In genomic region chr9:108139169-108139962, GRCm38 (mm10) we compare ENCODE assay signal across 18 mouse cellular contexts. TPM values are rescaled to one million over a fixed set of nuclear protein-coding genes. Genes with fewer than 3 reads are reported as not detected.
DNase-seq lines count a peak whose midpoint lies in the region; ATAC-seq and TF ChIP-seq lines count a peak whose summit lies in the region.
"Had no signal": no experiment of that assay in that cellular context is flagged by ENCODE, and none has a peak within 500 bp of the region (broad histone marks: within the 10 kb centered on the region; RNA-seq: fewer than 3 reads in every experiment).

No protein-coding gene starts in this region.

- no peak for TF ChIP-seq CTCF in layer of hippocampus, adult 2 months (conservative IDR thresholded peaks at IDR 0.05)
- TF ChIP-seq CTCF in cortical plate, adult 2 months (IDR thresholded peaks at IDR 0.05; ENCODE audit: extremely low read depth, insufficient read depth, low read length), result no peak

- DNase-seq in layer of hippocampus, adult 2 months (ENCODE audit: low spot score in 2 of 2), result no peak
- DNase-seq in layer of hippocampus, adult 11-12 months (ENCODE audit: low spot score), result no peak
- peak; percentile 26 for DNase-seq in retina, adult 2 months (ENCODE audit: low read depth, low spot score)
- DNase-seq in retina, embryonic 14.5 days (ENCODE audit: low spot score), result no peak
- peak; percentile 95 to 97 for DNase-seq in cerebellum, adult 18-20 months
- DNase-seq in embryonic facial prominence, embryonic 10.5 days (ENCODE audit: low spot score), result no peak
- DNase-seq: kidney, postnatal 14 days had no signal

- H3K9me3 ChIP-seq in forebrain, embryonic 12.5 days, result no peaks in the 10 kb centered on the region
- H3K9me3 ChIP-seq in embryonic facial prominence, embryonic 10.5 days, result no peaks in the 10 kb centered on the region
- H3K9me3 ChIP-seq: forebrain, embryonic 15.5 days; limb, embryonic 15.5 days; midbrain, embryonic 10.5 days had no signal

- H3K4me1 ChIP-seq in cortical plate, adult 2 months (ENCODE audit: control insufficient read depth, insufficient read depth, low read length), result peaks cover 6% of the 10 kb centered on the region; the same call in 1 of the 2 replicates
- H3K4me1 ChIP-seq in forebrain, embryonic 12.5 days, result no peaks in the 10 kb centered on the region
- H3K4me1 ChIP-seq in embryonic facial prominence, embryonic 10.5 days, result peaks cover 13% of the 10 kb centered on the region
- H3K4me1 ChIP-seq: forebrain, embryonic 15.5 days; midbrain, embryonic 10.5 days had no signal

- TF ChIP-seq POLR2A in cortical plate, adult 2 months (IDR thresholded peaks at IDR 0.05; ENCODE audit: extremely low read depth, insufficient read depth, low read length), result no peak

- H3K27ac ChIP-seq in layer of hippocampus, adult 2 months, result peak overlapping the region; percentile 85
- H3K27ac ChIP-seq in cortical plate, adult 2 months (ENCODE audit: insufficient read depth, low read length), result peak overlapping the region; percentile 51
- no peak overlapping the region for H3K27ac ChIP-seq in forebrain, embryonic 12.5 days
- H3K27ac ChIP-seq in embryonic facial prominence, embryonic 10.5 days (replicated peaks), result no peak overlapping the region
- H3K27ac ChIP-seq: forebrain, embryonic 15.5 days; limb, embryonic 15.5 days; midbrain, embryonic 10.5 days; stomach, postnatal 0 days had no signal

- ATAC-seq in forebrain, embryonic 12.5 days (ENCODE audit: low FRiP score), result no peak
- ATAC-seq: activated CD4-positive, CD25-positive, alpha-beta regulatory T cell, adult 4 months; CD4-positive, CD25-positive, alpha-beta regulatory T cell, adult 4 months; forebrain, embryonic 15.5 days; intestine, postnatal 0 days had no signal

- no peaks in the 10 kb centered on the region for H3K27me3 ChIP-seq in forebrain, embryonic 12.5 days
- no peaks in the 10 kb centered on the region for H3K27me3 ChIP-seq in embryonic facial prominence, embryonic 10.5 days (replicated peaks; ENCODE audit: low read depth, poor library complexity, severe bottlenecking)
- H3K27me3 ChIP-seq: forebrain, embryonic 15.5 days; limb, embryonic 15.5 days had no signal

- WGBS in forebrain, embryonic 12.5 days, result 83% methylated on average over 17 of the region's 17 CpGs
- 88% methylated on average over 17 of the region's 17 CpGs for WGBS in embryonic facial prominence, embryonic 10.5 days

- H3K4me3 ChIP-seq in layer of hippocampus, adult 2 months, result no peak overlapping the region
- no peak overlapping the region for H3K4me3 ChIP-seq in cortical plate, adult 2 months (ENCODE audit: insufficient read depth, low read length)
- H3K4me3 ChIP-seq in forebrain, embryonic 12.5 days (replicated peaks), result no peak overlapping the region
- H3K4me3 ChIP-seq in embryonic facial prominence, embryonic 10.5 days, result no peak overlapping the region
- H3K4me3 ChIP-seq: forebrain, embryonic 15.5 days; limb, embryonic 15.5 days; midbrain, embryonic 10.5 days had no signal

- H3K9ac ChIP-seq in forebrain, embryonic 12.5 days, result no peak overlapping the region
- H3K9ac ChIP-seq: forebrain, embryonic 15.5 days; limb, embryonic 15.5 days had no signal

- H3K4me2 ChIP-seq in forebrain, embryonic 12.5 days, result no peak overlapping the region
- H3K4me2 ChIP-seq: forebrain, embryonic 15.5 days; limb, embryonic 15.5 days had no signal

- peaks cover 5% of the 10 kb centered on the region for H3K36me3 ChIP-seq in forebrain, embryonic 12.5 days (replicated peaks)
- H3K36me3 ChIP-seq in embryonic facial prominence, embryonic 10.5 days (replicated peaks), result no peaks in the 10 kb centered on the region
- H3K36me3 ChIP-seq: limb, embryonic 15.5 days had no signal

RNA-seq across cellular contexts. Expression of gene Apeh, which starts 45.0 kb away (rescaled TPM):
- 10 to 100 TPM; 35.3 to 37.0 TPM for total RNA-seq in layer of hippocampus, adult 2 months (2021)
- polyA plus RNA-seq in cortical plate, adult 2 months (2012; rRNA removed), result 26.1 TPM in 2 replicates
- 51.1 and 56.0 TPM in 2 replicates for polyA plus RNA-seq in forebrain, embryonic 12.5 days (2016; fragmentation: Nextera tagmentation; extraction: Ambion mirVana)
- polyA plus RNA-seq in embryonic facial prominence, embryonic 10.5 days (2016; fragmentation: Nextera tagmentation; extraction: Ambion mirVana), result 68.3 and 72.8 TPM in 2 replicates

RNA-seq across cellular contexts. Expression of gene Bsn, which starts 50.8 kb away (rescaled TPM):
- 100 to 1,000 TPM; 236 to 246 TPM for total RNA-seq in layer of hippocampus, adult 2 months (2021)
- polyA plus RNA-seq in cortical plate, adult 2 months (2012; rRNA removed), result 105 and 106 TPM in 2 replicates
- 3.6 and 3.9 TPM in 2 replicates for polyA plus RNA-seq in forebrain, embryonic 12.5 days (2016; fragmentation: Nextera tagmentation; extraction: Ambion mirVana)
- 1.4 and 1.7 TPM in 2 replicates for polyA plus RNA-seq in embryonic facial prominence, embryonic 10.5 days (2016; fragmentation: Nextera tagmentation; extraction: Ambion mirVana)

RNA-seq across cellular contexts. Expression of gene Rnf123, which starts 56.2 kb away (rescaled TPM):
- total RNA-seq in layer of hippocampus, adult 2 months (2021), result 100 to 1,000 TPM in 1 of 2 experiments, 10 to 100 TPM in 1; 95.7 to 111 TPM
- polyA plus RNA-seq in cortical plate, adult 2 months (2012; rRNA removed), result 76.2 and 82.3 TPM in 2 replicates
- polyA plus RNA-seq in forebrain, embryonic 12.5 days (2016; fragmentation: Nextera tagmentation; extraction: Ambion mirVana), result 36.9 and 41.2 TPM in 2 replicates
- 32.7 and 34.1 TPM in 2 replicates for polyA plus RNA-seq in embryonic facial prominence, embryonic 10.5 days (2016; fragmentation: Nextera tagmentation; extraction: Ambion mirVana)

RNA-seq across cellular contexts. Expression of gene Mst1, which starts 59.1 kb away (rescaled TPM):
- total RNA-seq in layer of hippocampus, adult 2 months (2021), result not detected
- 0.10 TPM in 1 of 2 replicates, not detected in the other for polyA plus RNA-seq in cortical plate, adult 2 months (2012; rRNA removed)
- 0.27 and 0.41 TPM in 2 replicates for polyA plus RNA-seq in forebrain, embryonic 12.5 days (2016; fragmentation: Nextera tagmentation; extraction: Ambion mirVana)
- 0.43 and 0.69 TPM in 2 replicates for polyA plus RNA-seq in embryonic facial prominence, embryonic 10.5 days (2016; fragmentation: Nextera tagmentation; extraction: Ambion mirVana)
- total RNA-seq: heart, postnatal 25 days; left cerebral cortex, adult 8-10 months had no signal
- polyA plus RNA-seq: forebrain, embryonic 15.5 days had no signal

Comparison
In these comparisons a context has a peak if more than half of its experiments do, and no peak if none do; other contexts are left out.
1. DNase-seq: peak in retina, adult 2 months (single experiment) and cerebellum, adult 18-20 months (2 of 2); none in layer of hippocampus, adult 2 months (0 of 2), layer of hippocampus, adult 11-12 months (single experiment), retina, embryonic 14.5 days (single experiment) and embryonic facial prominence, embryonic 10.5 days (single experiment).
2. H3K27ac ChIP-seq: peak in layer of hippocampus, adult 2 months (single experiment) and cortical plate, adult 2 months (single experiment); none in forebrain, embryonic 12.5 days (single experiment) and embryonic facial prominence, embryonic 10.5 days (single experiment).
3. RNA of gene Bsn, which starts 50.8 kb away (polyA plus RNA-seq): 105 to 106 TPM in cortical plate, adult 2 months; 3.6 to 3.9 TPM in forebrain, embryonic 12.5 days and 1.4 to 1.7 TPM in embryonic facial prominence, embryonic 10.5 days; every median in the first group is over 10 times any median in the second.